Mouse (Mus musculus): Measurements from ENCODE around the gene Arid3a. TPM values are rescaled to one million over a fixed set of nuclear protein-coding genes. Genes with fewer than 3 reads are reported as not detected.
"Not testable (repeated sequence)": the region's sequence is repeated elsewhere in the genome, so short reads cannot be mapped to it uniquely, and the experiment has no call there.

The Arid3a gene
- polyA plus RNA-seq (2012; rRNA removed): 3.2 and 3.7 TPM in 2 replicates

DNA sequence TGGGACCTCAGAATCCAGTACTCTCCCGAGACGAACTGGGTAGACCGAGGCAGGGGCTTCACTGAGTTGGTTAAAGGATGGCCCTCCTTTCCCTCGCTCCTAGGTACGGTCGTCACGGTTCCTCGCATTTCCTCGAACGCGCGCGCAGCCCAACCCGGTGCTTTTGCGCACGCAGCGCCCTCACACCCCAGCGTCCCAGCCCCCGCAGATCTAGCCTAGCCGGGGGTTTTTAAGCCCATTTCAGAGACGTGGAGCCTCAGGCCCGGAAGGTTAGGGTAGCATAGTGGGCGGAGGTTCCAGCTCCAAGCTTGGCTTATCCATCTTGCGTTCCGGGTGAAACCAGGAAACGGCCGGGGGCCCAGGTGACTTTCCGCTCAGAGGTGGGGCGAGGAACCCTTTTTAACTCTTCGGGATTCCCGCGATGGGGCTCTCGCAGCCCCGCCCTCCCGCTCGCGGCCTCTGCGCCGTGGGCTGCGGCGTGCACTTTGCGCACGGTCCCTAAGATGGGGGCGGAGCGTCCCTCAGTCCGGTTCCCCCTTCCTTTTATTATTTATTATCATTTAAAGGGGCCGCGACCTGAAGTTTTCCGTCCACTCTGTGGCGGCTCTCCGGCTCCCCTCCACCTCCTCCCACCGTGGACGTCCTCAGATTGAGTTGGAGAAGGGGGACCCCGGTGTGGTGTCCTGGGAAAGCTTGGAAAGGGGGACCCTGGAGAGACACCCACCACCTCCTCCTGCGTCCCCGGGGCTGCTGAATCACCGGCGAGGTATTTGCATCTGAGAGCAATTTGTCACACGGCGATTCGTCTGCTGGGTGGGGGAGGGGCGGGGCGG, at the start of gene Arid3a:
TSS of gene Arid3a (plus strand) at position 553 of the 833 bp plus-strand sequence.
- no peak for DNase-seq (ENCODE audit: low read depth)

GRCm38 (mm10) chr10:79877174-79877573, 49.7 kb upstream of the Arid3a start:
- DNase-seq (ENCODE audit: low read depth): no peak

GRCm38 (mm10) chr10:79877757-79878156, 49.1 kb upstream of the Arid3a start:
- no peak for DNase-seq (ENCODE audit: low read depth)

GRCm38 (mm10) chr10:79879527-79879926, 47.3 kb upstream of the Arid3a start:
- DNase-seq (ENCODE audit: low read depth): no peak

DNA sequence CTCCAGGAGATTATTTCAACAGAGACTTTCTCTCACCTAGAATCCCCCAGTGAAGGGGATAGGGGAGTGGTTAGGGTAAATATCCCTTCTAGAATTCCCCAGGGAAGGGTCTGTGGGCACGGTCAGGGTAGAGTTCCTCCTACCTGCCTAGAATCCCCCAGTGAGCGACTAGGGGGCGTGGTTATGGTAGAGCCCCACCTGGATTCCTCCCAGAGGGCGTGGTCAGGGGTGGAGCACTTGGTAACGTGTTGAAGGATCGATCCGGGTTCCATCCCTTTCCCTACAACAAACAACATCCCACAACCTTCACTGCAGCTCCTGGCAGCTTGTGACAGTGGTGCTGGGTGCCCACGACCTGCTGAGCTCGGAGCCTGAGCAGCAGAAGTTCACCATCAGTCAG, 46.1 kb upstream of the Arid3a start:
- DNase-seq (ENCODE audit: low read depth): no peak

DNA sequence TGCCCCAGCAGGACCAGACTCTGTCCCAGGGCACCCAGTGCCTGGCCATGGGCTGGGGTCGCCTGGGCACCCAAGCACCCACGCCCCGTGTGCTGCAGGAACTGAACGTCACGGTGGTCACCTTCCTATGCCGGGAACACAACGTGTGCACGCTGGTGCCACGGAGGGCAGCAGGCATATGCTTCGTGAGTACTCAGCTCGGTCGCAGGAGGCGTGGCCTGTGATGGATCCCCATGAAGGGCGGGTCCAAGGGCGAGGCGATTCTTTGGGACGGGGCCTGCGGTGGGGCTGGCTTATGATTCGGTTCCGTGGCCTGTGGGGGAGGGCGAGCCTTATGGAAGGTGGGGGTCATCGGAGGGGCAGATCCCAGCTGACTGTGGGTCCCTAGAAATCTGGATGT, 44.9 kb upstream of the Arid3a start:
- no peak for DNase-seq (ENCODE audit: low read depth)

DNA sequence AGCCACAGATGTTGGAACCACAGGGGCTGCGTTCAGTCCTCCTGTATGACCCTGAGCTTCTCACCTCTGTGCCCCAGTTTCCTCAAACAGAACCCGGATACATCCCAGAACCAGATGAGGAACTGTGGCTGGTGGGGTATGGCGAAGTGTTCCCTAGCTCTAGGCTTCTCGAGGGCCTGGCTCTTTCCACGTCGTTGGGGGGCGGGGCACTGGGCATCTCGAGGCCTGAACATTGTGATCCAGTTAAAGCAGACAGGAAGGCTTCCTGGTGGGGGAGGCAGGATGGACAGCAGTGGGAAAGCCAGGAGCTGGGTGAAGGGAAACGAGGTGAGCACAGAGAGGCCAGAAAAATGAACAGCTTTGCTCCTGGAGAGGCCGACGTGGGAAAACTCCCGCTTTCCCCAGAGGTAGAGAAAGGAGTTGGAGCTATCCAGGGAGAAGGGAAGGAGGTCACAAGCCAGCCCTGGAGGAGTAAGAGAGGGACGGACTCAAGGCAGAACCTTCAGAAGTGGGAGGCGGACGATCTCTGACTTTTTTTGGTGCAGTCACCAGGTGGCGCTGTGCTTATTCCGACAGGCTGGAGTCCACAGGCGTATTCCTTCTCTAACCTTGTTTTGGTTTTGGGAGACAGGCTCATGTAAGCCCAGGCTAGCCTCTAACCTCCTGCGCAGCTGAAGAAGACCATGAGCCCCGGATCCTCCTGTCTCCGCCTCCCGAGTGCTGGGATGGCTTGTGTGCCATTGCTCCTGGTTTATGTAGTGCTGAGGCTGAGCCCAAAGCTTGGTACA, 43.4 kb upstream of the Arid3a start:
- DNase-seq (ENCODE audit: low read depth): no peak

GRCm38 (mm10) chr10:79884446-79884845, 42.4 kb upstream of the Arid3a start:
- DNase-seq (ENCODE audit: low read depth): no peak

GRCm38 (mm10) chr10:79884938-79885337, 41.9 kb upstream of the Arid3a start:
- not testable (repeated sequence) for DNase-seq (ENCODE audit: low read depth)

DNA sequence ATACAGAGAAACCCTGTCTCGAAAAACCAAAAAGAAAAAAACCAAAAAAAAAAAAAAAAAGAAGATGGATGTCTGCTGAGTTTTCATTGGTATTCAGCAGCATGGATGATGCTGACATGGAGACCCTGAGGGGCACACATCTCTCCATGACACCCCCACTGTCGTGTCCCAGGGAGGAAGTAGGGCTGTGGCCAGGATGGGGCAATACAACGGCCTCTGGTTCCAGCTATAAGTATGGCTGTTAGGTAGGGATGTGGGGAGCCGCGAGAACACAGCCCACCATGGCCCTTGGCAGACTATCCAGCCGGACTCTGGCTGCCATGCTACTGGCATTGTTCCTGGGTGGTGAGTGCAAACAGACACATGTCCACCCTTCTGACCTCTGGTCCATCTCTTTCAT, 40.8 kb upstream of the Arid3a start, which contains the start of gene Elane:
TSS of gene Elane (plus strand) at position 194 of the 400 bp plus-strand sequence.
- DNase-seq (ENCODE audit: low read depth): no peak

- DNase-seq (ENCODE audit: low read depth): no peak
Measured at GRCm38 (mm10) chr10:79886611-79887010, 40.2 kb upstream of the Arid3a start.

DNA sequence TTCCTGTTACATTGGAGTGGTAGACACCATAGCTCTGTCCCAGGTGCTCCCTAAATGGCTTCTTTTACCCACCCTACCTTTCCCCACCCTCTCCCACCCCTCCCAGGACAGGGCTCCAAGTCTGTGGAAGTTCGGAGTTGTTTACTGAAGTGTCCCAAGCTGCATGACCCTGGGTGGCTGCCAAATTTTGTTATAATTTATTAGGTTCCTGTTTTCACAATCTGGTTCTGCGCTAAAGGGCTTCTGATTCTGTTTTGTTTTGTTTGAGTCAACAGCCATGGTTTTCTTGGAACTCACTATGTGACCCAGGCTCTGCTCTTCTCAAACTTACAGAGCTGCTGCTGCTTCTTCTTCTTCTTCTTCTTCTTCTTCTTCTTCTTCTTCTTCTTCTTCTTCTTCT, 37.5 kb upstream of the Arid3a start:
- DNase-seq (ENCODE audit: low read depth): no peak

- DNase-seq (ENCODE audit: low read depth): no peak
Measured at GRCm38 (mm10) chr10:79890670-79891069, 36.2 kb upstream of the Arid3a start, which contains the start of gene Cfd. Cfd (plus strand) TSS chr10:79890853.

DNA sequence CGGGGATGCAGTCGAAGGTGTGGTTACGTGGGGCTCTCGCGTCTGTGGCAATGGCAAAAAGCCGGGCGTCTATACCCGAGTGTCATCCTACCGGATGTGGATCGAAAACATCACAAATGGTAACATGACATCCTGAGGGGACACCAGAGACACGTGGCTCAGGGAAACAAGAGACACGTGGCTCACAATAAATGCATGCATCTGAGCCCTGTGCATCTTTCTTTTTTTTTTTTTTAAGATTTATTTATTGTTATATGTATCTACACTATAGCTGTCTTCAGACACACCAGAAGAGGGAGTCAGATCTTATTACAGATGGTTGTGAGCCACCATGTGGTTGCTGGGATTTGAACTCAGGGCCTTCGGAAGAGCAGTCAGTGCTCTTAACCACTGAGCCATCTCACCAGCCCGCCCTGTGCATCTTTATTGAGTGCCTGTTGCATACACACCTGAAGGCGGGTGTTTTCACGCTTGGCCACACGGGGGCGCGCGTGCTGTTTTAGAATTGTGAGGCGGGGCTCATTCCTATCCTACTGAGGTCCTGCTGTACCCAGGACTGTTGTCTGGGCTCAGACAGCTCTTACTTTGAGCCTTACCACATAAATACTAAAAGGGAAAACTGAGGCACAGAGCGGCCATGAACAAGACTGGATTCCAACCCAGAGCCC, 34.3 kb upstream of the Arid3a start:
- DNase-seq (ENCODE audit: low read depth): not testable (repeated sequence)

DNA sequence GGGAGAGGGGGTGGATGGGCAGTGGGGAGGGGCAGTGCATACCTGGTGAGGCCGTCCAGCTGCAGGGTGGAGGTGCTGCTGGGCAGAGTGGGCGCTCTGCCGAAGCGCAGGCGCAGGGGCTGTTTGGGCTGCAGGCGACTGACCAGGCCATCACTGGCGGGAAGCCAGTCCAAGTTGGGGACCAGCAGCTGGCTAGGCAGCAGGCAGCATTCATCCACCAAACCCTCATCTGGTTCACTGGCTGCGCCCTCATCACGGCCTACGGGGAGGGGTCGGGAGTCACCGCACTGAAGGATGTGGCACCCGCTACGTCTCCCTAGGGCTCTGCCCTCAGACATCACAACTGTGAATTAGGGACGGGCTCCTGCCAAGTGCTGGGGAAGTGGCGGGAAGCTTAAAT, 30.5 kb upstream of the Arid3a start:
- DNase-seq (ENCODE audit: low read depth): no peak

- DNase-seq (ENCODE audit: low read depth): no peak
Measured at GRCm38 (mm10) chr10:79896814-79897213, 30.0 kb upstream of the Arid3a start.

GRCm38 (mm10) chr10:79897316-79898245, 29.3 kb upstream of the Arid3a start:
- no peak for DNase-seq (ENCODE audit: low read depth)

DNA sequence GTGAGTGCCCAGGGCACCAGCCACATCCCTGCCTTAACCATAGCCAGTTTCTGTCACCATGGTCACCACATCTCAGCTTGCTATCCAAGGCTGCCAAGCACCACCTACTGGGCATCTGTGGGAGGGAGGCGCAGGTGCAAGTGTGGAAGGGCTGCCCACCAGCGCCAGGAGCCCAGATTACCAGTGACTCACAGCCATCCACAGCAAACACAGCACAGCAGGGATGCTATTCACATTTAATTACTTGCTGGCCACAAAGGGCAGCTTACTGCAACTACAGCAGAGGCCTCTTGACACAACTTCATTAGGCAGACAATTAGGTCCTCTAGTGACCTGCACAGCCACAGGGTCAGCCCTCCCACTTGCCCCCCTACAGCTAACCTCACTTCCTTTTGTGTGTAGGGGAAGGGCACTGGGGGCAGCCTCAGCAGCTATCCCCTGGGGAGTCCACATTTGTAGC, 25.9 kb upstream of the Arid3a start:
- DNase-seq (ENCODE audit: low read depth): no peak

DNA sequence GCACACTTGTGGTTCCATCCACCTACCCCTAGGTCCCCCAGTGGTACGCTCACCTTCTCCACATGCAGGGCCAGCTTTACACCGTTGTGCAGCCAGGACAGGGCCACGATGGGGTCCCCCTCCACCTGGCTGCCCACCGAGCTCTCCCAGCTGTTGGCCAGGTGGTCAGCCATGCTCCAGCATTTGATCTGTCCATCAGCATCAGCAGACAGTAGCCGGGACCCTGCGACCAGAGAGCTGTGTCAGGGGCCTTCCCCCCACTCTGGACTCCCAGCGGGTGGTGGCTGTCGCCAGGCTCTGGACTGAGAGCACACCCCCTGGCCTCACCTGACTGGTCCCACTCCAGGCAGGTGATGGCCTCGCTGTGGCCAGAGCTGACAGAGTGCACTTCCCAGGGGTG, 20.1 kb upstream of the Arid3a start:
- no peak for DNase-seq (ENCODE audit: low read depth)

GRCm38 (mm10) chr10:79907415-79907814, 19.4 kb upstream of the Arid3a start:
- DNase-seq (ENCODE audit: low read depth): no peak

All from gonadal fat pad, adult 2 months (tissue).